Mouse (Mus musculus) heart, embryonic 10.5 days (tissue): ENCODE data around the gene Ruvbl2. TPM values are rescaled to one million over a fixed set of nuclear protein-coding genes. Genes with fewer than 3 reads are reported as not detected.
"Not testable (repeated sequence)": the region's sequence is repeated elsewhere in the genome, so short reads cannot be mapped to it uniquely, and the experiment has no call there.

ENCODE experiments used
- DNase-seq: peaks from one replicate; pipeline ENCODE4 v3.0.0-alpha.2; 2017; ENCODE audit warnings: low spot score
- H3K27ac ChIP-seq: fragments of 300-500 bp; sonication (generic); 2 replicates; pipeline ENCODE4 v1.5.1; 2016; ENCODE audit warnings: mild to moderate bottlenecking
- H3K27me3 ChIP-seq: fragments of 300-500 bp; sonication (generic); 2 replicates; pipeline ENCODE4 v1.6.1; 2016; ENCODE audit warnings: mild to moderate bottlenecking; ENCODE audit not compliant: poor library complexity, insufficient read depth, severe bottlenecking
- H3K36me3 ChIP-seq: fragments of 300-500 bp; sonication (generic); 2 replicates; pipeline ENCODE4 v1.6.1; 2016; ENCODE audit warnings: mild to moderate bottlenecking, moderate library complexity
- H3K4me1 ChIP-seq: fragments of 300-500 bp; sonication (generic); 2 replicates; pipeline ENCODE4 v1.6.1; 2016; ENCODE audit warnings: mild to moderate bottlenecking
- H3K4me3 ChIP-seq: fragments of 300-500 bp; sonication (generic); 2 replicates; pipeline ENCODE4 v1.5.1; 2016; ENCODE audit warnings: mild to moderate bottlenecking, moderate library complexity
- H3K9me3 ChIP-seq: fragments of 300-500 bp; sonication (generic); 2 replicates; pipeline ENCODE4 v1.6.1; 2016; ENCODE audit warnings: mild to moderate bottlenecking, moderate library complexity
- WGBS: fragments of 180-500 bp; shearing (Covaris S2); methylation state at CpG from one replicate; pipeline ENCODE4 v1.1.7; 2016; 5-methylcytosine and 5-hydroxymethylcytosine counted together
- polyA plus RNA-seq: library from polyadenylated mRNA; unstranded; fragments of >200 nt; fragmentation: Nextera tagmentation; extraction: Ambion mirVana; gene quantifications from 2 replicates; pipeline ENCODE4 v1.2.1, GENCODE M21; 2016

Gene Ruvbl2
- 121 and 175 TPM in 2 replicates for polyA plus RNA-seq

DNA sequence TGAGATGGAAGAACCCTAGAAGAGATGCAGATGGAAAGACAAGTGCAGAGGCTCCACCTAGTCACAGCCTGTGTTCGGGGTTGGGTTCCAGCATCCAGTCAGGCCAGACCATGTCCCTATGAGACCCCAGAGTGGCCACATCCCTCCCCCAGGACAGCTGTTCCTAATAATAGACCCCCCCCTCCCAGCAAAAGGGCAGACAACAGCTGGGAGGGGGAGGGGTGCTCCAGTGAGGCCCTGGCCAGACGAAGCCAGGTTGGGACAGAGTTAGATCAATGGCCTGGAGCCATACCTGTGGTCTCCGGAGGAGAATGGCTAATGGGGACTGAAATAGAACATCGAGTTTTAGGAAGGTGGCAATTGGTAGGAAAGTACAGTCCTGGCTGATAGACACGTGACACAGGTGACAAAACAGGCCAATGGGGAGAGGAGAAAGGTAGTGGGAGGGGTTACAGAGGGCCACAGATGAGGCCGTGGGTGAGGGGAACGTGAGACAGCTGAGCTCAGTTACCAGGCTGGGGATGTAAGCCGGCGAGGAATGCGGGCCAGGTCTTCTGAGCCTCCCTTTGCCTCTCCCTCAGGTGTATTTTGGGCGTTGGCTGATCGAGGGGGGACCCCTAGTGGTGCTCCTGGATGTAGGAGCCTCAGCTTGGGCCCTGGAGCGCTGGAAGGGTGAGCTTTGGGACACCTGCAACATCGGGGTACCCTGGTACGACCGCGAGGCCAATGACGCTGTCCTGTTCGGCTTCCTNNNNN is at the start of gene Ruvbl2:
TSS of gene Ruvbl2 (minus strand) at position 576 of the 756 bp plus-strand sequence.
- H3K27ac ChIP-seq: no peak within 1 kb of the TSS
- DNase-seq: no peak
- no peaks in the 10 kb centered on the region for H3K27me3 ChIP-seq
- WGBS: 16% methylated on average over 19 of the region's 19 CpGs
- H3K9me3 ChIP-seq: no peaks in the 10 kb centered on the region
- peak within 1 kb of the TSS; percentile 31 for H3K4me3 ChIP-seq
- peaks cover 41% of the 10 kb centered on the region for H3K4me1 ChIP-seq
- peaks cover 32% of the 10 kb centered on the region for H3K36me3 ChIP-seq

- Histone ChIP-seq H3K27me3 (no peaks in the 10 kb centered on the region), H3K4me3 (no peak within 1 kb of the TSS), H3K9me3 (no peaks in the 10 kb centered on the region), H3K36me3 (peaks cover 3% of the 10 kb centered on the region; the same call in 1 of the 2 replicates), H3K4me1 (peaks cover 40% of the 10 kb centered on the region), H3K27ac (no peak within 1 kb of the TSS)
- WGBS: 84% methylated on average over 12 of the region's 12 CpGs
- DNase-seq: no peak
Measured at GRCm38 (mm10) chr7:45486761-45487415, 49.0 kb upstream of the Ruvbl2 start, which contains the start of gene Gm45808. TSS of gene Gm45808 (minus strand) at chr7:45486811.

DNA sequence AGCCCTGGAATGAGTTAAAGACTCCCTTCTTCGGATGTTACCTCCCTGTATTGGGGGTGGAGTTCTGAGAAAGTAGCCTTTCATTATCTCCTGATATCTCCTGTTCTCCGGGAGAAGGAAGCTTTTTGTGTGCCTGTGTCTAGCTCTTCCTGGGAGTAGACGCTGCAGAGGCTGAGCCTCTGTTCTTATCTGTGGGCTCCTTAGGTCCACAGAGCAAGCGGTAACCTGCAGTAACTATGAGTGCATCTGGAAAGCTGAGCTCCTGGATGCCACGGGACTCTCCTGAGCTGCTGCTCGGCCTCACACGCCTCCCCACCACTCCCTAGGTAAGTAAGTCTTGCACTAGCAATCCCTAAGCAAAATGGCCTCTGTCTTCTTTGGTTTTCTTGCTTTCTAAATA is 48.3 kb upstream of the Ruvbl2 start:
- no peak overlapping the region for H3K4me3 ChIP-seq
- H3K9me3 ChIP-seq: no peaks in the 10 kb centered on the region
- DNase-seq: no peak
- WGBS: 47% methylated on average over 7 of the region's 7 CpGs
- no peaks in the 10 kb centered on the region for H3K36me3 ChIP-seq
- H3K27me3 ChIP-seq: no peaks in the 10 kb centered on the region
- H3K4me1 ChIP-seq: peaks cover 37% of the 10 kb centered on the region
- no peak overlapping the region for H3K27ac ChIP-seq

DNA sequence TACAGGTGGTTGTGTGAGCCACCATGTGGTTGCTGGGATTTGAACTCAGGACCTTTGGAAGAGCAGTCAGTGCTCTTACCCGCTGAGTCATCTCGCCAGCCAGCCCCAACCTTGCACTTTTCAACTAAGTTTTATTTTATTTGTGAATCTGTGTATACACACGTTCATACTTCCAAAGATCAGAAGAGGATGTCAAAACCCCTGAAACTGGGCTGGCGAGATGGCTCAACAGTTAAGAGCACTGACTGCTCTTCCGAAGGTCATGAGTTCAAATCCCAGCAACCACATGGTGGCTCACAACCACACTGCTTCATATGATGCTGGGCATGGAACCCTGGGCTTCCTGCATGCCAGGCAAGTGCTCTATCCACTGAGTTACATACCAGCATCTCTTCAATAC is 47.1 kb upstream of the Ruvbl2 start:
- not testable (repeated sequence) for DNase-seq, H3K9me3 ChIP-seq, H3K36me3 ChIP-seq, H3K27me3 ChIP-seq, H3K4me3 ChIP-seq, H3K27ac ChIP-seq
- peaks cover 26% of the 10 kb centered on the region for H3K4me1 ChIP-seq
- 94% methylated on average over 5 of the region's 5 CpGs for WGBS

- H3K9me3 ChIP-seq: no peaks in the 10 kb centered on the region
- WGBS: 52% methylated on average over 1 of the region's 1 CpGs
- H3K36me3 ChIP-seq: peaks cover 9% of the 10 kb centered on the region
- no peak overlapping the region for H3K27ac ChIP-seq
- H3K4me3 ChIP-seq: no peak overlapping the region
- DNase-seq: no peak
- H3K4me1 ChIP-seq: peaks cover 4% of the 10 kb centered on the region; the same call in 1 of the 2 replicates
- no peaks in the 10 kb centered on the region for H3K27me3 ChIP-seq
Measured at GRCm38 (mm10) chr7:45482166-45482565, 44.3 kb upstream of the Ruvbl2 start.

GRCm38 (mm10) chr7:45481374-45481927 is 43.6 kb upstream of the Ruvbl2 start, which contains the start of gene Tulp2:
TSS of gene Tulp2 (plus strand) at chr7:45481877.
- Histone ChIP-seq H3K4me1 (peaks cover under 1% of the 10 kb centered on the region; the same call in 1 of the 2 replicates), H3K27me3 (no peaks in the 10 kb centered on the region), H3K27ac (no peak within 1 kb of the TSS), H3K4me3 (no peak within 1 kb of the TSS), H3K9me3 (no peaks in the 10 kb centered on the region), H3K36me3 (peaks cover 9% of the 10 kb centered on the region)
- peak; percentile 83 for DNase-seq
- WGBS: 44% methylated on average over 15 of the region's 15 CpGs

- whole genome bisulfite sequencing: 81% methylated on average over 3 of the region's 4 CpGs
- not testable (repeated sequence) for H3K4me1 ChIP-seq, H3K4me3 ChIP-seq, H3K9me3 ChIP-seq, H3K36me3 ChIP-seq, H3K27me3 ChIP-seq, H3K27ac ChIP-seq, DNase-seq
Measured at GRCm38 (mm10) chr7:45480310-45480709, 42.4 kb upstream of the Ruvbl2 start.

GRCm38 (mm10) chr7:45478774-45479173 is 40.9 kb upstream of the Ruvbl2 start:
- Histone ChIP-seq H3K27ac (no peak overlapping the region), H3K4me3 (no peak overlapping the region)

GRCm38 (mm10) chr7:45477003-45477402 is 39.1 kb upstream of the Ruvbl2 start:
- Histone ChIP-seq H3K4me1 (no peaks in the 10 kb centered on the region), H3K9me3 (no peaks in the 10 kb centered on the region), H3K27me3 (no peaks in the 10 kb centered on the region), H3K4me3 (no peak overlapping the region), H3K36me3 (peaks cover 9% of the 10 kb centered on the region), H3K27ac (no peak overlapping the region)
- no peak for DNase-seq
- 24% methylated on average over 3 of the region's 3 CpGs for whole genome bisulfite sequencing

More at GRCm38 (mm10) chr7:45478774-45479173, 40.9 kb upstream of the Ruvbl2 start:
- WGBS: 89% methylated on average over 7 of the region's 7 CpGs
- peaks cover 9% of the 10 kb centered on the region for H3K36me3 ChIP-seq
- no peaks in the 10 kb centered on the region for H3K27me3 ChIP-seq
- no peaks in the 10 kb centered on the region for H3K4me1 ChIP-seq
- DNase-seq: no peak
- H3K9me3 ChIP-seq: no peaks in the 10 kb centered on the region

DNA sequence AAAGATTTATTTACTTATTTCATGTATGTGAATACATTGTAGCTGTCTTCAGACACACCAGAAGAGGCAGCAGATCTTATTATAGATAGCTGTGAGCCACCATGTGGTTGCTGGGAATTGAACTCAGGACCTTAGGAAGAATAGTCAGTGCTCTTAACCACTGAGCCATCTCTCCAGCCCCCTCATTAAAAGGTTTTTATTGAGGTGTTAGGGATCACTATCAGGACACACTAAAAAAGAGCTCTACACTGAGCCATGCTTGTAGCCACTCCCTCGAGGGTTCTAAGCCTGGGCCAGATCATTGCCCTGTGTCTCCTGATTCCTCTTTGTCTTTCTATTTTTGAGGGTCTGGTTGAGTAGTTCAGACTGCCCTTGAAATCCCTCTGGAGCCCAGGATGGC is 38.6 kb upstream of the Ruvbl2 start:
- Histone ChIP-seq H3K4me1 (no peaks in the 10 kb centered on the region), H3K9me3 (no peaks in the 10 kb centered on the region), H3K27me3 (no peaks in the 10 kb centered on the region), H3K27ac (no peak overlapping the region), H3K4me3 (no peak overlapping the region), H3K36me3 (peaks cover 9% of the 10 kb centered on the region)
- 52% methylated on average over 1 of the region's 1 CpGs for WGBS
- DNase-seq: no peak

GRCm38 (mm10) chr7:45475291-45475969 is 37.5 kb upstream of the Ruvbl2 start:
- H3K4me1 ChIP-seq: no peaks in the 10 kb centered on the region
- H3K27me3 ChIP-seq: no peaks in the 10 kb centered on the region
- 61% methylated on average over 16 of the region's 16 CpGs for WGBS
- peak overlapping the region; percentile 80 for H3K27ac ChIP-seq
- DNase-seq: no peak
- H3K36me3 ChIP-seq: peaks cover 9% of the 10 kb centered on the region
- peak overlapping the region; percentile 49 for H3K4me3 ChIP-seq
- no peaks in the 10 kb centered on the region for H3K9me3 ChIP-seq

DNA sequence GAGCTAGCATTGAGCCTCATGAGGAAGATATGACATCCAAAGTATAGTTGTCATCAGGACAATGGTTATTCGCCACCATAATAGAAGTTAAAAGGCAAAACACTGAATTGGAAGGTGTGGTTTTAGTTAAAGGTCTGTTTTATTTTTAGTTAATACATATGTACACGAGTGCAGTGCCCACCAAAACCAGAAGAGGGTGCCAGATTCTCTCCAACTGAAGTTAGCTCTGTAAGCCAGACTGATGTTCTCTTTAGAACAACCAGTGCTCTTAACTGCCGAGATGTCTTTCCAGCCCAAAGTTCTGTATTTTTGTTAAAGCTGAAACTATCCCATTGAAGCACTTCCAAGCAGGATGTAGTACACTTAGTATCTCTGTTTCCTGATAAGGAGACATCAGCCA is 33.0 kb upstream of the Ruvbl2 start:
- Histone ChIP-seq H3K4me3 (no peak overlapping the region), H3K36me3 (no peaks in the 10 kb centered on the region), H3K9me3 (no peaks in the 10 kb centered on the region), H3K27me3 (no peaks in the 10 kb centered on the region), H3K4me1 (peaks cover 12% of the 10 kb centered on the region), H3K27ac (no peak overlapping the region)
- 9% methylated on average over 3 of the region's 3 CpGs for WGBS
- no peak for DNase-seq
